Mouse (Mus musculus): Measurements from ENCODE around the gene Gm44596. TPM values are rescaled to one million over a fixed set of nuclear protein-coding genes. Genes with fewer than 3 reads are reported as not detected.
A peak's percentile ranks its signal among the peaks of the same experiment; 100 is the strongest.

Gene Gm44596
- polyA plus RNA-seq, 1 experiment from 2014 or later = not detected

- Histone ChIP-seq H3K27ac (ENCODE audit: low read length) (peak within 1 kb of the TSS; percentile 95), H3K9me3 (ENCODE audit: low read length) (no peaks in the 10 kb centered on the region), H3K4me3 (ENCODE audit: low read depth, low read length) (peak within 1 kb of the TSS; percentile 87), H3K4me1 (ENCODE audit: insufficient read depth, low read depth, low read length) (peaks cover 12% of the 10 kb centered on the region; the same call in 1 of the 2 replicates), H3K9ac (replicated peaks; ENCODE audit: low read depth) (peak within 1 kb of the TSS; percentile 80), H3K27me3 (replicated peaks; ENCODE audit: insufficient read depth, low read length) (no peaks in the 10 kb centered on the region), H3K4me2 (replicated peaks; ENCODE audit: low read depth, low read length) (peak within 1 kb of the TSS; percentile 92), H3K36me3 (ENCODE audit: insufficient read depth, low read length) (peaks cover 13% of the 10 kb centered on the region; the same call in 1 of the 2 replicates)
- peak; percentile 97 for ATAC-seq
- TF ChIP-seq EP300 (IDR thresholded peaks at IDR 0.05) (no peak), CTCF (IDR thresholded peaks at IDR 0.05) (peak; percentile 36)
- DNase-seq (ENCODE audit: low spot score) = peak; percentile 97
- WGBS = under 1% methylated on average over 56 of the region's 67 CpGs
Measured at GRCm38 (mm10) chr6:128438317-128438870, 63.1 kb downstream of the Gm44596 start, which contains the start of gene Fkbp4. Fkbp4 (minus strand) TSS chr6:128438677.

- peak overlapping the region; percentile 95 for H3K27ac ChIP-seq (ENCODE audit: low read length)
- H3K27me3 ChIP-seq (replicated peaks; ENCODE audit: insufficient read depth, low read length) = no peaks in the 10 kb centered on the region
- WGBS = 13% methylated on average over 18 of the region's 18 CpGs
- no peak for TF ChIP-seq EP300 (IDR thresholded peaks at IDR 0.05)
- TF ChIP-seq CTCF (IDR thresholded peaks at IDR 0.05) = no peak
- H3K4me2 ChIP-seq (replicated peaks; ENCODE audit: low read depth, low read length) = peak overlapping the region; percentile 92
- H3K9ac ChIP-seq (replicated peaks; ENCODE audit: low read depth) = peak overlapping the region; percentile 27; the same call in 1 of the 2 replicates
- H3K4me1 ChIP-seq (ENCODE audit: insufficient read depth, low read depth, low read length) = peaks cover 12% of the 10 kb centered on the region; the same call in 1 of the 2 replicates
- 0 out of 2 replicates have a peak, but pooled peaks cover 8% of the 10 kb centered on the region for H3K36me3 ChIP-seq (ENCODE audit: insufficient read depth, low read length)
- peak; percentile 42 for ATAC-seq
- no peaks in the 10 kb centered on the region for H3K9me3 ChIP-seq (ENCODE audit: low read length)
- H3K4me3 ChIP-seq (ENCODE audit: low read depth, low read length) = peak overlapping the region; percentile 87
- DNase-seq (ENCODE audit: low spot score) = no peak
Measured at GRCm38 (mm10) chr6:128438871-128439341, 63.6 kb downstream of the Gm44596 start.

- Histone ChIP-seq H3K4me2 (replicated peaks; ENCODE audit: low read depth, low read length) (no peak overlapping the region), H3K27ac (ENCODE audit: low read length) (no peak overlapping the region), H3K4me3 (ENCODE audit: low read depth, low read length) (no peak overlapping the region), H3K27me3 (replicated peaks; ENCODE audit: insufficient read depth, low read length) (no peaks in the 10 kb centered on the region), H3K36me3 (ENCODE audit: insufficient read depth, low read length) (0 out of 2 replicates have a peak, but pooled peaks cover under 1% of the 10 kb centered on the region), H3K4me1 (ENCODE audit: insufficient read depth, low read depth, low read length) (peaks cover 9% of the 10 kb centered on the region; the same call in 1 of the 2 replicates), H3K9me3 (ENCODE audit: low read length) (no peaks in the 10 kb centered on the region), H3K9ac (replicated peaks; ENCODE audit: low read depth) (no peak overlapping the region)
- ATAC-seq (no peak), DNase-seq (ENCODE audit: low spot score) (no peak)
- TF ChIP-seq CTCF (IDR thresholded peaks at IDR 0.05) = peak; percentile 24
- TF ChIP-seq EP300 (IDR thresholded peaks at IDR 0.05) = no peak
- 85% methylated on average over 2 of the region's 2 CpGs for WGBS
Measured at GRCm38 (mm10) chr6:128440238-128440637, 64.9 kb downstream of the Gm44596 start.

GRCm38 (mm10) chr6:128445761-128446535 lies 70.6 kb downstream of the Gm44596 start:
- no peak overlapping the region for H3K27ac ChIP-seq (ENCODE audit: low read length)
- DNase-seq (ENCODE audit: low spot score) = peak; percentile 87
- H3K27me3 ChIP-seq (replicated peaks; ENCODE audit: insufficient read depth, low read length) = no peaks in the 10 kb centered on the region
- H3K4me2 ChIP-seq (replicated peaks; ENCODE audit: low read depth, low read length) = peak overlapping the region; percentile 41
- WGBS = 19% methylated on average over 14 of the region's 14 CpGs
- ATAC-seq = peak; percentile 81
- no peak overlapping the region for H3K9ac ChIP-seq (replicated peaks; ENCODE audit: low read depth)
- H3K4me3 ChIP-seq (ENCODE audit: low read depth, low read length) = peak overlapping the region; percentile 8
- no peaks in the 10 kb centered on the region for H3K4me1 ChIP-seq (ENCODE audit: insufficient read depth, low read depth, low read length)
- TF ChIP-seq EP300 (IDR thresholded peaks at IDR 0.05) = no peak
- TF ChIP-seq CTCF (IDR thresholded peaks at IDR 0.05) = peak; percentile 84
- no peaks in the 10 kb centered on the region for H3K9me3 ChIP-seq (ENCODE audit: low read length)
- H3K36me3 ChIP-seq (ENCODE audit: insufficient read depth, low read length) = no peaks in the 10 kb centered on the region

GRCm38 (mm10) chr6:128447063-128447462 lies 71.8 kb downstream of the Gm44596 start:
- TF ChIP-seq EP300 (IDR thresholded peaks at IDR 0.05) (no peak), CTCF (IDR thresholded peaks at IDR 0.05) (no peak)
- Histone ChIP-seq H3K27ac (ENCODE audit: low read length) (no peak overlapping the region), H3K4me2 (replicated peaks; ENCODE audit: low read depth, low read length) (no peak overlapping the region), H3K4me1 (ENCODE audit: insufficient read depth, low read depth, low read length) (no peaks in the 10 kb centered on the region), H3K4me3 (ENCODE audit: low read depth, low read length) (no peak overlapping the region), H3K9ac (replicated peaks; ENCODE audit: low read depth) (no peak overlapping the region), H3K9me3 (ENCODE audit: low read length) (no peaks in the 10 kb centered on the region), H3K36me3 (ENCODE audit: insufficient read depth, low read length) (no peaks in the 10 kb centered on the region), H3K27me3 (replicated peaks; ENCODE audit: insufficient read depth, low read length) (no peaks in the 10 kb centered on the region)
- ATAC-seq (no peak), DNase-seq (ENCODE audit: low spot score) (no peak)
- 93% methylated on average over 5 of the region's 5 CpGs for WGBS
